37 mouse cellular contexts compared by ENCODE assay signal in the genomic region with DNA sequence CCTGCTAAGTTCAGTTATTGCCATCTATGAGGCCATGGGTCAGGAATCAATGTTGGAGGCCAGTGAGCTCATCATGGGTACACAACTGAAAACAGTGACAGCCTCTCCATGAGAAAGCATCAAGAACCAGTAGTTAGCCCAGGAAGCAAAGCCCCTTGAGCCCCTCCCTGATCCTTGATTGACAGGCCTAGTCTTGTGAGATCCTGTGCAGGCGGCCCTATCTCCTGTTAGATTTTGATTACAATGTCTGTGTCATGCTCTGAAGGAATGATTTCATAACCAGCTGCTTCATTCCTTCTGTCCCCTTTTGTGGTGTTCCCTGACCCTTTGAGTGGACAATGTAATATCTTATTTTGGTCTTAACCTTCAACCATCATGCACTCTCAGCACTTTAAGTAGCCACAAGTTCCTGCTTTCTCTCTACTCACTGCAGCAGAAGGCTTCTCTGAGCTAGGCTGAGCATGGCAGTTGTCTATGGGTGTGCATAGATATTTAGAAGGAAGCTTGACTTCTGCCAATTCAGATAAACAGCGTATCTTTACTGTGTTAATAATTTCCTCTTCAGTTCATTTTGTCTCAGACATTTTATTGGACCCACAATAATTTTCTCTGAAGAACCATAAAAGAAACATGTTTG. TPM values are rescaled to one million over a fixed set of nuclear protein-coding genes. Genes with fewer than 3 reads are reported as not detected.
A peak's percentile ranks its signal among the peaks of the same experiment; 100 is the strongest.
DNase-seq lines count a peak whose midpoint lies in the region; ATAC-seq lines count a peak whose summit lies in the region.
"Had no signal": no experiment of that assay in that cellular context is flagged by ENCODE, and none has a peak within 500 bp of the region (broad histone marks: within the 10 kb centered on the region; RNA-seq: fewer than 3 reads in every experiment).

No protein-coding gene starts in this region.

- WGBS in heart, embryonic 12.5 days: 77% methylated on average over 2 of the region's 2 CpGs

- DNase-seq in heart, adult 9 months (ENCODE audit: low spot score in 2 of 2): peak; percentile 7 to 52
- peak; percentile 11 for DNase-seq in layer of hippocampus, adult 9-11 months
- no peak for DNase-seq in layer of hippocampus, adult 8-10 months (ENCODE audit: low spot score in 2 of 2)
- peak; percentile 85 for DNase-seq in MEL-GATA-1-ER (ENCODE audit: extremely low read depth, low read depth)
- DNase-seq in adrenal gland, postnatal 4 days (ENCODE audit: low spot score in 2 of 2): no peak
- DNase-seq in cerebellum, adult 8-10 months: no peak
- DNase-seq: adrenal gland, adult 8-10 months; cerebellum, adult 11 months; cerebellum, adult 9-11 months; forebrain, postnatal 0 days; kidney, adult 11 months; left cerebral cortex, postnatal 4 days; lung, adult 18-20 months; lung, postnatal 4 days; midbrain, embryonic 14.5 days had no signal

- ATAC-seq in heart, embryonic 12.5 days (ENCODE audit: insufficient number of reproducible peaks, low FRiP score): no peak
- ATAC-seq in erythroid progenitor cell, adult 5-6 weeks (replicated peaks; ENCODE audit: low FRiP score, poor library complexity, severe bottlenecking): 0 out of 2 replicates have a peak, but pooled peaks have one; percentile 25
- ATAC-seq: activated CD4-positive, CD25-positive, alpha-beta regulatory T cell, adult 4 months; CD4-positive, CD25-positive, alpha-beta regulatory T cell, adult 4 months; forebrain, postnatal 0 days; lung, postnatal 0 days had no signal

- no peaks in the 10 kb centered on the region for H3K4me1 ChIP-seq in heart, embryonic 12.5 days (replicated peaks)
- H3K4me1 ChIP-seq: embryonic facial prominence, embryonic 13.5 days; forebrain, embryonic 12.5 days; hindbrain, embryonic 13.5 days had no signal

- H3K9ac ChIP-seq in heart, embryonic 12.5 days: no peak overlapping the region
- H3K9ac ChIP-seq: embryonic facial prominence, embryonic 13.5 days; forebrain, embryonic 12.5 days; forebrain, postnatal 0 days; hindbrain, embryonic 13.5 days had no signal

- no peaks in the 10 kb centered on the region for H3K9me3 ChIP-seq in heart, embryonic 12.5 days (replicated peaks)
- H3K9me3 ChIP-seq: embryonic facial prominence, embryonic 13.5 days; forebrain, embryonic 12.5 days; hindbrain, embryonic 13.5 days had no signal

- no peak overlapping the region for H3K27ac ChIP-seq in heart, embryonic 12.5 days (ENCODE audit: poor library complexity, severe bottlenecking)
- H3K27ac ChIP-seq: embryonic facial prominence, embryonic 13.5 days; forebrain, embryonic 12.5 days; hindbrain, embryonic 13.5 days; kidney, postnatal 0 days had no signal

- H3K4me3 ChIP-seq in heart, embryonic 12.5 days: no peak overlapping the region
- H3K4me3 ChIP-seq: embryonic facial prominence, embryonic 13.5 days; erythroblast, embryonic 14.5 days; forebrain, embryonic 12.5 days; hindbrain, embryonic 13.5 days had no signal

- H3K27me3 ChIP-seq in heart, embryonic 12.5 days (replicated peaks): no peaks in the 10 kb centered on the region
- H3K27me3 ChIP-seq: embryonic facial prominence, embryonic 13.5 days; forebrain, embryonic 12.5 days; hindbrain, embryonic 13.5 days had no signal

- H3K36me3 ChIP-seq in heart, embryonic 12.5 days: no peaks in the 10 kb centered on the region
- H3K36me3 ChIP-seq: embryonic facial prominence, embryonic 13.5 days; forebrain, embryonic 12.5 days; hindbrain, embryonic 13.5 days had no signal

- no peak overlapping the region for H3K4me2 ChIP-seq in heart, embryonic 12.5 days
- H3K4me2 ChIP-seq: embryonic facial prominence, embryonic 13.5 days; forebrain, embryonic 12.5 days; hindbrain, embryonic 13.5 days had no signal

RNA-seq across cellular contexts. Expression of a gene that starts 35.2 kb away (rescaled TPM):
- polyA plus RNA-seq in heart, embryonic 12.5 days (2016; fragmentation: Nextera tagmentation; extraction: Ambion mirVana): not detected in 2 replicates
- not detected for total RNA-seq in layer of hippocampus, adult 8-10 months (2022)
- not detected in 2 replicates for total RNA-seq in erythroid progenitor cell, adult 5-6 weeks (2015; ENCODE audit: low replicate concordance)
- total RNA-seq in erythroid progenitor cell, adult 5-6 weeks (2017; ENCODE audit: low replicate concordance): not detected in 2 replicates
- total RNA-seq in adrenal gland, postnatal 4 days (2021): not detected
- total RNA-seq: adrenal gland, adult 8-10 months; common myeloid progenitor, adult 5-6 weeks; forebrain, postnatal 0 days; gastrocnemius, adult 8-10 months; gastrocnemius, postnatal 4 days; heart, postnatal 36 days; layer of hippocampus, postnatal 10 days; left cerebral cortex, adult 8-10 months; left cerebral cortex, postnatal 4 days; monocyte, adult 5-6 weeks had no signal
- polyA plus RNA-seq: activated CD4-positive, CD25-positive, alpha-beta regulatory T cell, adult 4 months; CD4-positive, CD25-positive, alpha-beta regulatory T cell, adult 4 months; embryonic facial prominence, embryonic 13.5 days; erythroblast, embryonic 14.5 days; forebrain, embryonic 12.5 days; forebrain, postnatal 0 days; heart, embryonic 14.5 days; hindbrain, embryonic 13.5 days; limb, embryonic 14.5 days; lung, postnatal 0 days; midbrain, embryonic 14.5 days; neural tube, embryonic 14.5 days; stomach, embryonic 14.5 days; testis, adult 2 months had no signal

RNA-seq across cellular contexts. Expression of a gene that starts 48.0 kb away (rescaled TPM):
- not detected in 2 replicates for polyA plus RNA-seq in heart, embryonic 12.5 days (2016; fragmentation: Nextera tagmentation; extraction: Ambion mirVana)
- total RNA-seq in layer of hippocampus, adult 8-10 months (2022): not detected
- not detected in 2 replicates for total RNA-seq in erythroid progenitor cell, adult 5-6 weeks (2015; ENCODE audit: low replicate concordance)
- not detected in 2 replicates for total RNA-seq in erythroid progenitor cell, adult 5-6 weeks (2017; ENCODE audit: low replicate concordance)
- total RNA-seq in adrenal gland, postnatal 4 days (2021): not detected
- total RNA-seq: adrenal gland, adult 8-10 months; common myeloid progenitor, adult 5-6 weeks; forebrain, postnatal 0 days; gastrocnemius, adult 8-10 months; gastrocnemius, postnatal 4 days; heart, postnatal 36 days; layer of hippocampus, postnatal 10 days; left cerebral cortex, adult 8-10 months; left cerebral cortex, postnatal 4 days; monocyte, adult 5-6 weeks had no signal
- polyA plus RNA-seq: activated CD4-positive, CD25-positive, alpha-beta regulatory T cell, adult 4 months; CD4-positive, CD25-positive, alpha-beta regulatory T cell, adult 4 months; embryonic facial prominence, embryonic 13.5 days; erythroblast, embryonic 14.5 days; forebrain, embryonic 12.5 days; forebrain, postnatal 0 days; heart, embryonic 14.5 days; hindbrain, embryonic 13.5 days; limb, embryonic 14.5 days; lung, postnatal 0 days; midbrain, embryonic 14.5 days; neural tube, embryonic 14.5 days had no signal

Comparison
In these comparisons a context has a peak if more than half of its experiments do, and no peak if none do; other contexts are left out.
1. DNase-seq: peak in heart, adult 9 months (2 of 2), layer of hippocampus, adult 9-11 months (single experiment) and MEL-GATA-1-ER (single experiment); none in layer of hippocampus, adult 8-10 months (0 of 2), adrenal gland, postnatal 4 days (0 of 2) and cerebellum, adult 8-10 months (single experiment).